Mouse (Mus musculus) common myeloid progenitor, adult 5-6 weeks (primary cell): Measurements from ENCODE around the gene Dok3. TPM values are rescaled to one million over a fixed set of nuclear protein-coding genes. Genes with fewer than 3 reads are reported as not detected.

Experiments
- ATAC-seq: replicated peaks from 2 replicates; pipeline ENCODE4 v1.8.0; 2016; ENCODE audit warnings: low read depth, mild to moderate bottlenecking, moderate TSS enrichment, inconsistent platforms; ENCODE audit not compliant: poor library complexity, severe bottlenecking
- total RNA-seq: library from RNA; stranded (forward); fragments of 200-1000, 187-1606 nt; gene quantifications from 2 replicates; pipeline ENCODE4 v1.2.3, GENCODE M21; 2017

Gene Dok3
- total RNA-seq, 1 experiment from 2014 or later, result 9.6 TPM

GRCm38 (mm10) chr13:55510668-55511491, 18.2 kb downstream of the Dok3 start:
- ATAC-seq, result peak; percentile 36

- ATAC-seq, result peak; percentile 33
These were observed 18.8 kb downstream of the Dok3 start for GRCm38 (mm10) chr13:55510332-55510667.

- no peak for ATAC-seq
These were observed 20.6 kb downstream of the Dok3 start for GRCm38 (mm10) chr13:55508531-55508930.

- no peak for ATAC-seq
These were observed 21.2 kb downstream of the Dok3 start for GRCm38 (mm10) chr13:55507877-55508276.

- no peak for ATAC-seq
These were observed 22.4 kb downstream of the Dok3 start for GRCm38 (mm10) chr13:55506697-55507096.

GRCm38 (mm10) chr13:55505810-55506209, 23.3 kb downstream of the Dok3 start:
- no peak for ATAC-seq

- no peak for ATAC-seq
These were observed 24.7 kb downstream of the Dok3 start for GRCm38 (mm10) chr13:55504390-55504789.

- ATAC-seq, result no peak
These were observed 26.7 kb downstream of the Dok3 start for GRCm38 (mm10) chr13:55502405-55502804.

- no peak for ATAC-seq
These were observed 28.5 kb downstream of the Dok3 start for GRCm38 (mm10) chr13:55500575-55500974.

GRCm38 (mm10) chr13:55498906-55499305, 30.2 kb downstream of the Dok3 start:
- no peak for ATAC-seq

GRCm38 (mm10) chr13:55496661-55497060, 32.4 kb downstream of the Dok3 start:
- ATAC-seq, result no peak

GRCm38 (mm10) chr13:55495702-55496101, 33.4 kb downstream of the Dok3 start:
- no peak for ATAC-seq

GRCm38 (mm10) chr13:55494883-55495621, 34.0 kb downstream of the Dok3 start:
- ATAC-seq, result peak; percentile 86

- ATAC-seq, result no peak
These were observed 34.8 kb downstream of the Dok3 start for GRCm38 (mm10) chr13:55494257-55494656.

- no peak for ATAC-seq
These were observed 41.3 kb downstream of the Dok3 start, which contains the start of gene Dbn1 for GRCm38 (mm10) chr13:55487578-55488498. Dbn1 (minus strand) TSS chr13:55488111.

- peak; percentile 48 for ATAC-seq
These were observed 42.0 kb downstream of the Dok3 start for GRCm38 (mm10) chr13:55486916-55487577.

- no peak for ATAC-seq
These were observed 42.9 kb downstream of the Dok3 start for GRCm38 (mm10) chr13:55486029-55486794.

- ATAC-seq, result no peak
These were observed 44.5 kb downstream of the Dok3 start for GRCm38 (mm10) chr13:55484520-55485088.

- ATAC-seq, result no peak
These were observed 45.5 kb downstream of the Dok3 start for GRCm38 (mm10) chr13:55483593-55483992.
